Mouse (Mus musculus): ENCODE measurements around the gene Zfp324. TPM values are rescaled to one million over a fixed set of nuclear protein-coding genes. Genes with fewer than 3 reads are reported as not detected.
A peak's percentile ranks its signal among the peaks of the same experiment; 100 is the strongest.

Zfp324 gene
- polyA plus RNA-seq, 1 experiment from 2014 or later = 13.6 TPM

DNA sequence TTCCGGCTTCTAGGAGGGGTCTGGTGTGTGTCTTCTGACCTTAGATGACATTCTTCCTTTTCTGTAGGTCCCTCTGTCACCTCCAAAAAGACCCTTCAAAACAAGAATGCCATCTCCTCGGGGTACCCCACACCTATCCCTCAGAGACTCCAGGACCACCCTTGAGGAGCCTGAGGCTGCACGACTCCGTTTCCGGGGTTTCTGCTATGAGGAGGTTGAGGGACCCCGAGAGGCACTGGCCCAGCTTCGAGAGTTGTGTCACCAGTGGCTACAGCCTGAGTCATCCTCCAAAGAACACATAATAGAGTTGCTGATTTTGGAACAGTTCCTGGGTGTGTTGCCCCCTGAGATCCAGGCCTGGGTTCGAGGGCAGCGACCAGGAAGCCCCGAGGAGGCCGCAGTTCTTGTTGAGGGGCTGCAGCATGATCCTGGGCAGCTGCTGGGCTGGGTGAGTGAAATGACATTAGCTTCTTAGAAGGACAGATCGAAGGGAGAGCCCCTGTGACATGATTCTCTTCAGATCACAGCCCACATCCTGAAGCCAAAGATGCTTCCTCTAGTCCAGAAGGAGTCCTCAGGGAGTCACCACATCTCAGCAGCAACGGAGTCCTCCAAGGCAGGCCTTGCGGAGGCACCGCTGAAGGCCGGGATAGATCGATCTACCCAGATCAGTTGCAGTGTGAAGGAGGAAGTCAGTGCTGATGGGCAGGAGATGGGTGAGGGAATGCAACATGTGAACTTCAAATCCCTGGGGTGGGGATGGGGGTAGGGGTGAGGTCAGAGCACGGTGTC, 13.5 kb downstream of the Zfp324 start:
- H3K27me3 ChIP-seq = no peaks in the 10 kb centered on the region
- no peaks in the 10 kb centered on the region for H3K9me3 ChIP-seq
- H3K27ac ChIP-seq = peak overlapping the region; percentile 90; the same call in 1 of the 2 replicates
- no peak for ATAC-seq (ENCODE audit: low FRiP score, low read depth)
- 77% methylated on average over 18 of the region's 18 CpGs for WGBS
- peaks cover 14% of the 10 kb centered on the region for H3K4me1 ChIP-seq
- H3K4me2 ChIP-seq (replicated peaks) = peak overlapping the region; percentile 79
- peak overlapping the region; percentile 61 for H3K4me3 ChIP-seq
- H3K9ac ChIP-seq = peak overlapping the region; percentile 69
- peaks cover 13% of the 10 kb centered on the region for H3K36me3 ChIP-seq

DNA sequence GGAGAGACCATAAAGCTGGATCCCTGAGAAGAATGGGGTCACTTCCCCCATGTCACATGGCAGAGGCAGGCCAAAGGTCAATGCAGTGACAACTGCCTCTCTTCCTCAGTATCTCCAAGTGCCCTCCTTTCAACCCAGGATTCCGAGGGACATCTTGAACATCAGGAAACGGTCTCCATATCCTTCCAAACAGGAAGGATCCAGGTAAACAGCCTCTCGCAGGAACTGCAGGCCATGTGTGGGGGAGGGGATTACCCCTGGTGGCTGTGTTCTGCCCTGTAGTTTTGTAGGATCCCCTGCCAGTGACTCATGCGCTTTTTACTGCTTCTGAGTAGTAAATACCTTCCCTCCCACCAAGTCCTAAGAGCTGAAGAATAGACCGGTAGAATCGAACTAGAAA, 14.1 kb downstream of the Zfp324 start:
- Histone ChIP-seq H3K9me3 (no peaks in the 10 kb centered on the region), H3K9ac (no peak overlapping the region; the same call in 1 of the 2 replicates), H3K27me3 (no peaks in the 10 kb centered on the region), H3K4me2 (replicated peaks) (no peak overlapping the region), H3K36me3 (peaks cover 13% of the 10 kb centered on the region), H3K4me3 (no peak overlapping the region), H3K4me1 (peaks cover 14% of the 10 kb centered on the region), H3K27ac (no peak overlapping the region)
- ATAC-seq (ENCODE audit: low FRiP score, low read depth) = no peak
- 44% methylated on average over 6 of the region's 6 CpGs for WGBS

DNA sequence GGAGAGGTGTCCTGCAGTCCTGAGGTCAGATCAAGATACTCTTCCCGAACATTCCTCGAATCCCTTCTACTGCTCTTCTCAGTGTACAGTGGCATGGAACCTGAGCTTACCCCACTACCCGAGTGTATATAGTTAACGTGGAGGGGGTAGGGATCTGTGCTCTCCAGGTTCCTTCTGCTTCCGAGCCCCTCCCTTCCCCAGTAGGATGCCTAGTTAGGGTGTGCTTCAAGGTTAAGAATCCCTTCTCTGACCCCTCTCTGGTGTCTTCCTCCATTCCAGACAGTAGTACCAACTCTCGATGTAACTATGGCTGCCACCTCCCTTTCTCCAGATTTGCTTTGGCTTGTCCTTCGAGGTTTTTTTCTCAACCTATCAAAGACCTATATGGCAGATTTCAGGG, 14.7 kb downstream of the Zfp324 start:
- H3K36me3 ChIP-seq = peaks cover 13% of the 10 kb centered on the region
- WGBS = 83% methylated on average over 7 of the region's 7 CpGs
- no peak overlapping the region for H3K9ac ChIP-seq
- H3K9me3 ChIP-seq = no peaks in the 10 kb centered on the region
- peaks cover 14% of the 10 kb centered on the region for H3K4me1 ChIP-seq
- no peak overlapping the region for H3K4me2 ChIP-seq (replicated peaks)
- H3K4me3 ChIP-seq = no peak overlapping the region
- H3K27me3 ChIP-seq = no peaks in the 10 kb centered on the region
- no peak overlapping the region for H3K27ac ChIP-seq
- no peak for ATAC-seq (ENCODE audit: low FRiP score, low read depth)

DNA sequence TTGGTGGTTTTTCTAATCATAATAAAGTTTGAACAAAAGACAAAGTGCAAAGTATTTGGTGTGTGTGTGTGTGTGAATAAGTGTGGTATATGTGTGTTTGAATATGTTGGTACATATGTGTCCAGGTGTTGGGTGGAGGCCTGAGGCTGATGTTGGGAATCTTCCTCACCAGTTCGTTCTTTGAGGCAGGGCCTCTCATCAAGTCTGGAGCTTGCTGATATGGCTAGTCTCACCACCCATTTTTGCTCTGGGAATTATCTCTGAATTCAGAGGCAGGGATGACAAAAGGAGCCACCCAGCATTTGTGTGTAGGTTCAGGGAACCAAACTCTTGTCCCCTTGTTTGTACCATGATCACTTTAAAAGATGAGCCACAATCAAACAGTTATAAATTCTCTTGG, 20.1 kb downstream of the Zfp324 start:
- Histone ChIP-seq H3K36me3 (peaks cover 13% of the 10 kb centered on the region), H3K9me3 (no peaks in the 10 kb centered on the region), H3K4me2 (replicated peaks) (no peak overlapping the region), H3K27ac (no peak overlapping the region), H3K4me3 (no peak overlapping the region), H3K27me3 (no peaks in the 10 kb centered on the region), H3K9ac (no peak overlapping the region), H3K4me1 (no peaks in the 10 kb centered on the region)
- WGBS = 88% methylated on average over 1 of the region's 1 CpGs
- ATAC-seq (ENCODE audit: low FRiP score, low read depth) = no peak

DNA sequence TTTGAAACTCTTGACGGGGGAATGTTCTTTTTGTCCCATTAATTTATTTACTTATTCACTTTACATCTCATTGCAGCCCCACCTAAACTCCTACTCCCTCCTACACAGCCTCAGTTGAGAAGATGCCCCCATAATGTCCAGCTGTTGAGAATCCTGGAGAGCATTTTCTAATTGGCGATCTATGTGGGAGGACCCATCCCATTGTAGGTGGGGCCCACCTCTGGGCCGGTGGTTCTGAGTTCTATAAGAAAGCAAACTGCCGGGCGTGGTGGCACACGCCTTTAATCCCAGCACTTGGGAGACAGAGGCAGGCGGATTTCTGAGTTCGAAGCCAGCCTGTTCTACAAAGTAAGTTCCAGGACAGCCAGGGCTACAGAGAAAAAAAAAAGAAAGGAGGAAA, 21.3 kb downstream of the Zfp324 start:
- Histone ChIP-seq H3K4me1 (no peaks in the 10 kb centered on the region), H3K27ac (no peak overlapping the region), H3K9me3 (no peaks in the 10 kb centered on the region), H3K36me3 (peaks cover 10% of the 10 kb centered on the region), H3K27me3 (no peaks in the 10 kb centered on the region), H3K4me3 (no peak overlapping the region), H3K9ac (no peak overlapping the region), H3K4me2 (replicated peaks) (no peak overlapping the region)
- WGBS = 81% methylated on average over 8 of the region's 8 CpGs
- no peak for ATAC-seq (ENCODE audit: low FRiP score, low read depth)

DNA sequence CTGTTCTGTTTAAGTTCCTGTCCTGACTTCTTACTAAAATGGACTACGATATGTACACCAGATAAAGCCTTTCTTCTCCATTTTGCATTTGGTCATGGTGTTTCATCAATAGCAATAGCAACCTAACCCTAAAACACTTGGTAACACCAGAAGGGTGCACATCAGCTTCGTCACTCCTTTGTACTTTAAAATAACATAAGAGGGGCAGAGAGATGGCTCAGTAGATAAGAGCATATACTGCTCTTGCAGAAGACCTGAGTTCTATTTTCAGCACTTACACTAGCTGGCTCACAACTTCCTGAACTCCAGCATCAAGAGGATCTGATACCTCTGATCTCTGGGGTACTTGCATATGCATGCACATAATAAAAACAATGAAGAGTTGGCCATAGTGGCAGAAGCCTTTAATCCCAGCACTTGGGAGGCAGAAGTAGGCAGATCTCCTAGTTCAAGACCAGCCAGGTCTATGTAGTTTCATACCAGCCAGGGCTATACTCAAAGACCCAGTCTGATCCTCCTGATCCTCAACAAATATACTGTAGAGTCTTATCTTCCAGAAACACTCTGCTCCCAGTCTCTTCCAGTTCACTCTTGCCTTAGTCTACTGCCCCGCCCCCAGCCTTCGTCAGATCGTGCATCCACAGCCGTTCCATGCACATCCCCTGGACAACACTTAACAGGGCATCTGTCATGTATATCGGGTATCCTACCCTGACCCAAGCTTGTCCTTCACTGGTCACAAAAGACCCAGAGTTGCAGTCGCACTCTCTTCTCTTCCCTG, 22.0 kb downstream of the Zfp324 start:
- 77% methylated on average over 8 of the region's 8 CpGs for WGBS
- Histone ChIP-seq H3K36me3 (peaks cover 3% of the 10 kb centered on the region; the same call in 1 of the 2 replicates), H3K27me3 (no peaks in the 10 kb centered on the region), H3K27ac (no peak overlapping the region), H3K4me2 (replicated peaks) (no peak overlapping the region), H3K9ac (no peak overlapping the region), H3K4me1 (no peaks in the 10 kb centered on the region), H3K4me3 (no peak overlapping the region), H3K9me3 (no peaks in the 10 kb centered on the region)
- no peak for ATAC-seq (ENCODE audit: low FRiP score, low read depth)

DNA sequence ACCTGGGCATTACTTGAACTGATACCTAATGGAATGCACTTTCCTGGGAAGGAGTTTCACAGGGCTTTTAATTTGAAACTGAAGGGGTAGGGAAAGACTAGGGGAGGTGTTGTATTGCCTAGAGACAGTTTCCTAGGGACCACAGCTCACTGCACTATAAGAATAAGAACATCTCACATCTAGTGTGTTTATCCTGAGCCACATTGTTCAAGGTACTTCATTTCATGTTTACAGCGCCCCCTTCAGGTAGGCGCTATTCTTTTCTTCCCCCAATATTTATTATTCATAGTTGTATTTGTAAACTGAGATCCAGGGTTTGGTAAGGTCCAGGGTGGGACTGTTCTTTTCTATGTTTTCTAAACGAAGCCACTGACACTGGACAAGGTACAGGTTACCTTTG, 26.6 kb downstream of the Zfp324 start:
- 5% methylated on average over 3 of the region's 3 CpGs for whole genome bisulfite sequencing
- H3K4me2 ChIP-seq (replicated peaks) = no peak overlapping the region
- ATAC-seq (ENCODE audit: low FRiP score, low read depth) = no peak
- no peak overlapping the region for H3K4me3 ChIP-seq
- H3K9me3 ChIP-seq = no peaks in the 10 kb centered on the region
- no peak overlapping the region for H3K9ac ChIP-seq
- no peak overlapping the region for H3K27ac ChIP-seq
- no peaks in the 10 kb centered on the region for H3K36me3 ChIP-seq
- no peaks in the 10 kb centered on the region for H3K27me3 ChIP-seq
- H3K4me1 ChIP-seq = no peaks in the 10 kb centered on the region

DNA sequence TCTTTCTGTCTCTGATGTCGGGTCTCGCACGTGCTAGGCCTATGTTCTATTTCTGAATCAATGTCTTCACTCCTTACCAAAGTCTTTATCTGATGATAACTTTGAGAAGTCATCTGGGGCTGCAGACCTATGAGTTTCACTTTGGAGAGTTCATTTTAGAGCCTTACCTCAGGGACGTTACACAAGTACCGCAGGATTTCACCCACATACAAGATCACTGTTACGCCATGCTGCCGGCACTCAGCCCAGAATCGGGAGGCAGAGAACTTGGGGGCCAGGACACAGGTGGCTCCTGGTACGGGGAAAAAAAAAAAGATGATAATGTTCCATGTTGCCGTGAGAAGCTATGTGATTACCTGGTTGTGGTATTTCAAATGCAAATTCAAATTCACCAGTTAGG, 27.5 kb downstream of the Zfp324 start:
- no peak for ATAC-seq (ENCODE audit: low FRiP score, low read depth)
- Histone ChIP-seq H3K4me2 (replicated peaks) (no peak overlapping the region), H3K27ac (no peak overlapping the region), H3K9me3 (no peaks in the 10 kb centered on the region), H3K27me3 (no peaks in the 10 kb centered on the region), H3K4me1 (no peaks in the 10 kb centered on the region), H3K9ac (no peak overlapping the region), H3K4me3 (no peak overlapping the region), H3K36me3 (no peaks in the 10 kb centered on the region)
- 87% methylated on average over 10 of the region's 10 CpGs for WGBS

DNA sequence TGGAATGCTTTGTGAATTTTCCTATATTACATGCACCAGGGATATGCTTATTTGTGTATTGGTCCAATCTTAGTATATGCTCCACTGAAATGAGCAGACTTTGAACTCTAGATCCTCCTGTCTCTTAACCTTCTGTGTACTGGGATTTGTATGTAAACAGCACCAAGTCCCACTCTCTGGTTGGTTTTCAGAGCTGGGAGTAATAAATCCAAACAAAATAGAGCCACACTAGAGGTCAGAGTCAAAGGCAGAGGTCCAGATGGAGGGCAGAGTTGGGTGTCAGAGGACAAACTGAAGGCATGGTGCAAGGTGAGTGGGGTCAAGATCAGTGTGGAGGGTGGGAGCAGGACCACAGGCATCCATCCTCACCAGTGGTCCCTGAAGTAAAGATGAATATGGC, 30.2 kb downstream of the Zfp324 start:
- Histone ChIP-seq H3K27me3 (no peaks in the 10 kb centered on the region), H3K4me2 (replicated peaks) (no peak overlapping the region), H3K4me1 (no peaks in the 10 kb centered on the region), H3K27ac (no peak overlapping the region), H3K4me3 (no peak overlapping the region), H3K9me3 (no peaks in the 10 kb centered on the region), H3K36me3 (no peaks in the 10 kb centered on the region), H3K9ac (no peak overlapping the region)
- no peak for ATAC-seq (ENCODE audit: low FRiP score, low read depth)

DNA sequence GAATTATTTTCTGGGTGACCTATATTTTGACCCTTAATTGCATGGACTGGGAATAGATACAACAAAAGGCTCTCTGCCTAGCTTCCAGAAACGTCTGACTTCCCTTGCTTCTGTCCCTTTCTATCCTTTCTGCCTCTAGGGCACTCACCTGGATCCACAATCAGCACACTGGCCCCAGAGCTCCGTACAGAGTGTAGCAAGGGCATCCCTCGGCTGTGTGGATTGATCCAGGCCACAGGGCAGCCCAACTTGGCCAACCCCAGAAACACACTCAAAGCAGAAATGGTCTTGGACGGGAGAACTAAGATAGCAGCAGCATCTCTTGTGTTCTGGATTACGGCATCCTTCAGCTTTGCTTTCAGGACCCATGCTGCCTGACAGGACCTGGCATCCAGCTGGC, 31.6 kb downstream of the Zfp324 start:
- WGBS = 69% methylated on average over 5 of the region's 5 CpGs
- no peaks in the 10 kb centered on the region for H3K27me3 ChIP-seq
- H3K9ac ChIP-seq = no peak overlapping the region
- no peaks in the 10 kb centered on the region for H3K36me3 ChIP-seq
- no peak overlapping the region for H3K4me3 ChIP-seq
- H3K4me2 ChIP-seq (replicated peaks) = no peak overlapping the region
- no peaks in the 10 kb centered on the region for H3K9me3 ChIP-seq
- no peaks in the 10 kb centered on the region for H3K4me1 ChIP-seq
- no peak overlapping the region for H3K27ac ChIP-seq
- ATAC-seq (ENCODE audit: low FRiP score, low read depth) = no peak

DNA sequence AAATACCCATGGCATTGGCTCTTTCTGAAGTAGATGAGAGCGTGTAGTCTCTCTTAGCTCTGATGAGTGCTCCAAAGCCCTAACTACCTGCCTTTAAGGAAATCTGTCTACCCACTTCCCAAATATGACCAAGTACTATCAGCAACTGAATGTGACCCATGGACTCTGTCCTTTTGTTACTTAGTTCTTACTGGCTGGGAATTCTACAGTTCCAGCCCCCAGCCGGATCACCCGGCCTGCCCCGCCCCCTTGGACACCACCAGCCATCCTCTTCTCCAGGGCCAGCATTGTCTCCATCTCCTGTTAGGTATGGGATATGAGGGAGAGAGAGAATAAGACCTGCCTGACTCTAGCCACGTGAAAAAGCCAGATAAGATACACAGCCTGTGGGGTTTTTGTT, 32.4 kb downstream of the Zfp324 start, which contains the start of gene Slc27a5:
Gene Slc27a5, minus strand, starts transcription at position 140 of the 400 bp plus-strand sequence.
- ATAC-seq (ENCODE audit: low FRiP score, low read depth) = no peak
- no peak within 1 kb of the TSS for H3K27ac ChIP-seq
- no peaks in the 10 kb centered on the region for H3K4me1 ChIP-seq
- H3K36me3 ChIP-seq = no peaks in the 10 kb centered on the region
- no peak within 1 kb of the TSS for H3K9ac ChIP-seq
- no peaks in the 10 kb centered on the region for H3K9me3 ChIP-seq
- H3K4me2 ChIP-seq (replicated peaks) = no peak within 1 kb of the TSS
- 73% methylated on average over 5 of the region's 5 CpGs for WGBS
- H3K27me3 ChIP-seq = no peaks in the 10 kb centered on the region
- H3K4me3 ChIP-seq = no peak within 1 kb of the TSS

DNA sequence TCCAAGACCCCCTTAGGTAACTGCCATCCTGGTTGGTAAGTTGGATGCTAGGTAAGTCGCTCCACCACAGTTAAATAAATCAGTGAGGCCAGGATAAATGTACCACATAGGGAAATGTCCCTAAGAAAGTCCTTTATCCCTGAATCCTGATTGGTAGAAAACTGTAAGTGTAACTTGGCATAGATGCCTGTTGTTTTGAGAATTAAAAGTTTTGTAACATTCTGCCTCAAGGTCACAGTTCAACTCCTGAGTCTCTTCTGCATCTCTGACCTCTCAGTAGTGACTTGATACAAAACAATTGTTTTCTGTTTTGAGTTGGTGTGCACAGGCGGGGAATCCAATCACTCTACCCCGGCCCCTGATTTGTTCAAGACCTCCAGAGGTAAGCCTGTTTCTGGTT, 33.2 kb downstream of the Zfp324 start, which contains the start of gene Trim28:
Gene Trim28, plus strand, starts transcription at position 264 of the 400 bp plus-strand sequence.
- Histone ChIP-seq H3K4me1 (no peaks in the 10 kb centered on the region), H3K4me2 (replicated peaks) (no peak within 1 kb of the TSS), H3K27ac (no peak within 1 kb of the TSS), H3K4me3 (no peak within 1 kb of the TSS), H3K27me3 (no peaks in the 10 kb centered on the region), H3K9me3 (no peaks in the 10 kb centered on the region), H3K36me3 (0 out of 2 replicates have a peak, but pooled peaks cover 2% of the 10 kb centered on the region), H3K9ac (no peak within 1 kb of the TSS)
- no peak for ATAC-seq (ENCODE audit: low FRiP score, low read depth)
- 78% methylated on average over 3 of the region's 3 CpGs for WGBS
